In the genomic region with DNA sequence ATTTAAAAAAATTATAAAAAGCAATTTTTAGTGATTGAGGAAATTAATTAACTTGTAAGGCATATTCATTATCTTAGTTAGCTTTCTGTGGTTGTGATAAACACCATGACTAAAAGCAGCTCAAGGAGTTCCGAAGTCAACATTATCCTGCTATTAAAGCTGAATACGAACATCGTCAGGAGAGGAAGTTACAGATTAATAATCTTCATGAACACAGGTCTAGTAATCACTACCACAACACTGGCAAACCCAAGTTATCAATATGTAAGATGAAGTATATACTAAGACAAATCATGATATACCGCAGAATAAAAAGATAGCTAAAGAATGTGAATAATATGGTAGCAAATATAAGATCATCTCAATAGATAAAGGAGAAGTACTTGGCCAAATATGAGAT, we compare ENCODE assay signal across 16 mouse cellular contexts.
"Had no signal": no experiment of that assay in that cellular context is flagged by ENCODE, and none has a peak within 500 bp of the region (broad histone marks: within the 10 kb centered on the region; RNA-seq: fewer than 3 reads in every experiment).

No protein-coding gene starts in this region.

- DNase-seq: retina, postnatal 1 day; right cerebral cortex, adult 18-20 months; right cerebral cortex, postnatal 14 days; right cerebral cortex, postnatal 25 days; right cerebral cortex, postnatal 4 days; spleen, adult 18-20 months; thymus, adult 18-20 months; thymus, adult 2 months; thymus, postnatal 14 days; thymus, postnatal 25 days; thymus, postnatal 36 days; thymus, postnatal 4 days had no signal

- H3K27me3 ChIP-seq: neural tube, embryonic 13.5 days; neural tube, embryonic 15.5 days; stomach, embryonic 15.5 days had no signal

- H3K9me3 ChIP-seq: neural tube, embryonic 13.5 days; neural tube, embryonic 15.5 days; stomach, embryonic 15.5 days had no signal

- H3K27ac ChIP-seq: neural tube, embryonic 13.5 days; neural tube, embryonic 15.5 days; stomach, embryonic 15.5 days; stomach, postnatal 0 days had no signal

- H3K36me3 ChIP-seq: neural tube, embryonic 13.5 days; neural tube, embryonic 15.5 days; stomach, embryonic 15.5 days had no signal

- H3K4me3 ChIP-seq: neural tube, embryonic 13.5 days; neural tube, embryonic 15.5 days; stomach, embryonic 15.5 days had no signal

- H3K4me1 ChIP-seq: neural tube, embryonic 13.5 days; neural tube, embryonic 15.5 days; stomach, embryonic 15.5 days had no signal

- H3K9ac ChIP-seq: neural tube, embryonic 13.5 days; neural tube, embryonic 15.5 days; stomach, embryonic 15.5 days had no signal
